Mouse (Mus musculus) thymus, adult 2 months (tissue): ENCODE measurements around the gene Hist3h2ba.

Source experiments
- CTCF ChIP-seq: fragments of 200-500 bp; IDR thresholded peaks from 2 replicates; pipeline ENCODE4 v1.5.1; 2012; ENCODE audit warnings: mild to moderate bottlenecking, control low read depth, low read length, moderate library complexity, borderline replicate concordance; ENCODE audit not compliant: control insufficient read depth, poor library complexity, insufficient read depth; ENCODE audit errors: extremely low read depth
- POLR2A ChIP-seq: fragments of 200-500 bp; IDR thresholded peaks from 2 replicates; pipeline ENCODE4 v1.6.1; 2012; ENCODE audit warnings: mild to moderate bottlenecking, low read length, control low read depth, moderate library complexity; ENCODE audit not compliant: control insufficient read depth, poor library complexity, insufficient read depth; ENCODE audit errors: extremely low read depth

- TF ChIP-seq POLR2A (no peak), CTCF (no peak)
Observed at GRCm38 (mm10) chr11:58947306-58947705, 1.4 kb upstream of the Hist3h2ba start.
